Mouse (Mus musculus) kidney, adult 10 weeks (tissue): ENCODE data around the gene Gm11273. TPM values are rescaled to one million over a fixed set of nuclear protein-coding genes. Genes with fewer than 3 reads are reported as not detected.

Source experiments
- polyA plus RNA-seq: library from polyadenylated mRNA; stranded (reverse); fragments of 350-450 nt; fragmentation: Illumina TruSeq; extraction: RNeasy Lipid Tissue Mini Kit (QIAGEN cat#74804); gene quantifications from one replicate; pipeline ENCODE4 v1.2.3, GENCODE M21; 2014; ENCODE audit warnings: low read depth, low replicate concordance

Gm11273 gene
- not detected for polyA plus RNA-seq

GRCm38 (mm10) chr13:21501182-21501581 is at the start of gene Gm11273:
TSS of gene Gm11273 (minus strand) at chr13:21501418.

DNA sequence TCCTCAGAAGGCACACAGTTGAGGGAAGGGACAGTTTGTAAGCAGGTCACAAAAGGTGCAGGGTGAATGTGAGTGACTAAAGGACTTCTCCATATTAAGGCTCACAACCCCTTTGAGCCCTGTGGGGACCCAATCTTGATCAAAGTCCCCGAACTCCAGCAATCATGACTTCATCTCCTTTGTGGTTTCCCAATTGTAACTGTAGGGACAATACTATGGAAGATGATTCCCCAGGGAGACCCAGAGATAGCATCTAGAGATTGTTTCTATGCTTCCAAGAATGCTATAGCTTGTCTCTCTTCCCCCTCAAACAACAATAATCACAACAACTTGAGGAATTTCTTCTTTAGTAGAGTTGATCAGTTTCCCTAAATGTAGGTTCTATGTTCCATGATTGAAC is 41.5 kb upstream of the Gm11273 start, which contains the start of gene Olfr1366:
Gene Olfr1366 (minus strand): TSS at position 101 of the 400 bp plus-strand sequence.

GRCm38 (mm10) chr13:21530781-21531201 is 29.6 kb upstream of the Gm11273 start, which contains the start of gene Zkscan8:
TSS of gene Zkscan8 (minus strand) at chr13:21531120.

GRCm38 (mm10) chr13:21495080-21495479 is 6.1 kb downstream of the Gm11273 start, which contains the start of gene AK157302:
TSS of gene AK157302 (plus strand) at chr13:21495223.

GRCm38 (mm10) chr13:21478759-21479670 is 22.2 kb downstream of the Gm11273 start, which contains the start of the genes Zkscan4 and Gm10065:
TSS of gene Zkscan4 (plus strand) at chr13:21478907.
TSS of gene Gm10065 (minus strand) at chr13:21479441.

DNA sequence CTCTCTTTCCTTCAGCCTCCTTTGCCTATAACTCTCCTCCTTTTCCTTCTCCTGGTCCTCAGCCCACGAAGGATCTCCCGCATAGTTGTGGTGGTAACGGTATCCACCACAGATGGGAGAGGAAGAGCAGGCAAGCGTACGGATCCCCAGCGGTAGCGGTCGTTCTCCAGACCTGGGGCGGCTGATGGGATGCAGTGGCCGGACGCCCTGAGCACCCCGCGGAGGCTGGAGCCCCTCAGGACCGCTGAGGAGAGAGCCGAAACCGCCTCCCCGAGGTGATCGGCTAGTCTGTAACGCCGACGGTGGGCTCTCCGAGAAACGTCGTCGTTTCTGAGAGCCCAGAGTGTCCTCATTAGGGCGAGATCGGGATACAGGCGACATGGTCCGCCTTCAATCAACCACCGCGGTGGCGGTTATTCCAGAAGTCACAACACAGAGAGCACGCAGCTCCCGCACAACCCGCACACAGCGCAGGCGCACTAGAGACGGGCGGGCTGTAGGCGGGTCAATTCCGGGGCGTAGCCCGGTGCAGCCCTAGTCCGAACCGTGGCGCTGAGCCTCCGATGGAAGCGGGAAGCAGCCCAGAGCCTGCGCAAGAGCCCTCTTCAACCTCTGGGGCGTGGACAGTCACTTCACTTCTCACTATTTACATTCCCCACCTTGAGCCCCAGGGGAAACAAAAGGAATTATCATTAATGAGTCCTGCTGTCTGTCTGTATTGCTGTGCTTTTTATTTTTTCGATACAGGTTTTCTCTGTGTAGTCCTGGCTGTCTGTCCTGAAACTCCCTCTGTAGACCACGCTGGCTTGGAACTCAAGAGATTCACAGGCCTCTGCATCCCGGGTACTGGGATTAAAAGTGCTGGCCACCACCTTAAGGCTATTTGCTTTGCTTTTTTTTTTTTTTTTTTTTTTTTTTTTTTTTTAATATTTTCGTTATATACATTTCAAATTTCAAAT is 32.9 kb downstream of the Gm11273 start, which contains the start of gene Nkapl:
Gene Nkapl (minus strand): TSS at position 449 of the 959 bp plus-strand sequence.

GRCm38 (mm10) chr13:21453449-21453848 is 47.8 kb downstream of the Gm11273 start, which contains the start of gene Zscan26:
TSS of gene Zscan26 (minus strand) at chr13:21453730.

Other genes starting within 250 kb of the Gm11273 start
- gene Gpx5, start 208.7 kb downstream of the Gm11273 start, polyA plus RNA-seq, result not detected
- gene Gpx6, start 189.3 kb downstream of the Gm11273 start, polyA plus RNA-seq, result 104 TPM
- gene Olfr1367, start 154.5 kb downstream of the Gm11273 start, polyA plus RNA-seq, result not detected
- 9.8 TPM for gene Zscan12, start 138.6 kb downstream of the Gm11273 start, polyA plus RNA-seq
- gene Zkscan3, start 98.7 kb downstream of the Gm11273 start, polyA plus RNA-seq, result 62.6 TPM
- gene Pgbd1, start 60.4 kb downstream of the Gm11273 start, polyA plus RNA-seq, result 7.0 TPM
- gene Zscan26, start 47.7 kb downstream of the Gm11273 start, polyA plus RNA-seq, result 67.5 TPM
- gene Nkapl, start 32.9 kb downstream of the Gm11273 start, polyA plus RNA-seq, result 1.5 TPM
- 1.5 TPM for gene Zkscan4, start 22.5 kb downstream of the Gm11273 start, polyA plus RNA-seq
- gene Gm10065, start 22.0 kb downstream of the Gm11273 start, polyA plus RNA-seq, result not detected
- 4.2 TPM for gene AK157302, start 6.2 kb downstream of the Gm11273 start, polyA plus RNA-seq
- gene Zkscan8, start 29.7 kb upstream of the Gm11273 start, polyA plus RNA-seq, result 26.7 TPM
- gene Olfr1366, start 41.4 kb upstream of the Gm11273 start, polyA plus RNA-seq, result not detected
- not detected for gene Olfr1535, start 58.5 kb upstream of the Gm11273 start, polyA plus RNA-seq
- gene Olfr1364, start 80.3 kb upstream of the Gm11273 start, polyA plus RNA-seq, result not detected
- gene Olfr1362, start 112.6 kb upstream of the Gm11273 start, polyA plus RNA-seq, result not detected
- not detected for gene Olfr11, start 141.1 kb upstream of the Gm11273 start, polyA plus RNA-seq
- not detected for gene Olfr1361, start 162.0 kb upstream of the Gm11273 start, polyA plus RNA-seq
- not detected for gene Olfr1360, start 176.0 kb upstream of the Gm11273 start, polyA plus RNA-seq
- not detected for gene Olfr1359, start 196.7 kb upstream of the Gm11273 start, polyA plus RNA-seq
- not detected for gene Hist1h2bl, start 214.7 kb upstream of the Gm11273 start, polyA plus RNA-seq
- not detected for gene Hist1h2ai, start 215.0 kb upstream of the Gm11273 start, polyA plus RNA-seq
- not detected for gene Hist1h3h, start 216.2 kb upstream of the Gm11273 start, polyA plus RNA-seq
- not detected for gene Hist1h2bm, start 220.6 kb upstream of the Gm11273 start, polyA plus RNA-seq
- 2.0 TPM for gene Hist1h4j, start 233.6 kb upstream of the Gm11273 start, polyA plus RNA-seq
- gene Hist1h4k, start 249.1 kb upstream of the Gm11273 start, polyA plus RNA-seq, result not detected